Mouse (Mus musculus): ENCODE results near the gene Ttll1. TPM values are rescaled to one million over a fixed set of nuclear protein-coding genes. Genes with fewer than 3 reads are reported as not detected.

The Ttll1 gene
- polyA plus RNA-seq, 1 experiment from 2014 or later, result 19.2 TPM

DNA sequence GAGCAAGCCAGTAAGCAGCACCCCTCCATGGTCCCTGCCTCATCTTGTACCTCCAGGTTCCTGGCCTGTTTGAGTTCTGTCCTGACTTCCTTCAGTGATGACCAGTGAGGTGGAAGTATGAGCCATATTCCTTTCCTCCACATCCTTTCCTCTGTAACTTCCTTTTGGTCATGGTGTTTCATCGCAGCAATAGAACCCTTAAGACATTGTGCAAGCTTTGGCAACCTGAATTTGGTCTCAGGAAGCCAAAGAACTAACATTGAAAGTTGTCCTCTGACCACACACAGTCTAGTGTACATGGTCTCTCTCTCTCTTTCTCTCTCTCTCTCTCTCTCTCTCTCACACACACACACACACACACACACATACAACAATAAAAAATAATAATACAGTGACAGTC lies 37.4 kb downstream of the Ttll1 start:
- no peaks in the 10 kb centered on the region for H3K4me1 ChIP-seq (ENCODE audit: control insufficient read depth, insufficient read depth, low read length)
- H3K9ac ChIP-seq (replicated peaks; ENCODE audit: low read depth, low read length), result no peak overlapping the region
- no peak overlapping the region for H3K27ac ChIP-seq (ENCODE audit: low read length)
- no peaks in the 10 kb centered on the region for H3K36me3 ChIP-seq (ENCODE audit: control insufficient read depth, insufficient read depth, low read length)
- no peak overlapping the region for H3K4me2 ChIP-seq (replicated peaks; ENCODE audit: low read depth, low read length)
- no peak for ATAC-seq (ENCODE audit: insufficient number of reproducible peaks, insufficient read depth, low FRiP score, low read depth)
- H3K4me3 ChIP-seq (ENCODE audit: low read depth, low read length), result no peak overlapping the region
- no peaks in the 10 kb centered on the region for H3K9me3 ChIP-seq (ENCODE audit: control insufficient read depth, low read depth, low read length)
- no peaks in the 10 kb centered on the region for H3K27me3 ChIP-seq (ENCODE audit: control insufficient read depth, insufficient read depth, low read length)
- 92% methylated on average over 1 of the region's 1 CpGs for WGBS

DNA sequence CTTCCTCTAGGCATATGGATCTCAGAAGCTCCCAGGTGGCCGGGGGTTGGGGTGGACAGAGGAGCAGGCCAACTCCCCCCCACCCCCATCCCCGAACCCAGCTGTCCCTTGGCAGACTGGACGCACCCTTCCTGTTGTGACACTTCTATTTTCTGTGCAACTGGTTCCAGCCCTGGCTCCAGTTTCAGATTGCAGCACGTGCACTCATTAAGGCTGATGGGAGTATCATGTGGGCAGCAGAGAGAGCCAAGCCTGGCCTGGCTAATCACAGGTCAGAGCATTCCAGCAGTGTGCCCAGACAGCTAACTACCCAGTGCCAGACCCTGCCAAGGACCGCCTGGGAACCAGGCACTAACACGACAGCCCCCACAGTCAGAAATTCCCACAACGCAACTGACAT lies 39.2 kb downstream of the Ttll1 start:
- no peak for ATAC-seq (ENCODE audit: insufficient number of reproducible peaks, insufficient read depth, low FRiP score, low read depth)
- Histone ChIP-seq H3K9me3 (ENCODE audit: control insufficient read depth, low read depth, low read length) (no peaks in the 10 kb centered on the region), H3K36me3 (ENCODE audit: control insufficient read depth, insufficient read depth, low read length) (no peaks in the 10 kb centered on the region), H3K9ac (replicated peaks; ENCODE audit: low read depth, low read length) (no peak overlapping the region), H3K27me3 (ENCODE audit: control insufficient read depth, insufficient read depth, low read length) (no peaks in the 10 kb centered on the region), H3K4me2 (replicated peaks; ENCODE audit: low read depth, low read length) (no peak overlapping the region), H3K4me1 (ENCODE audit: control insufficient read depth, insufficient read depth, low read length) (no peaks in the 10 kb centered on the region), H3K27ac (ENCODE audit: low read length) (no peak overlapping the region), H3K4me3 (ENCODE audit: low read depth, low read length) (no peak overlapping the region)
- 70% methylated on average over 7 of the region's 7 CpGs for WGBS

DNA sequence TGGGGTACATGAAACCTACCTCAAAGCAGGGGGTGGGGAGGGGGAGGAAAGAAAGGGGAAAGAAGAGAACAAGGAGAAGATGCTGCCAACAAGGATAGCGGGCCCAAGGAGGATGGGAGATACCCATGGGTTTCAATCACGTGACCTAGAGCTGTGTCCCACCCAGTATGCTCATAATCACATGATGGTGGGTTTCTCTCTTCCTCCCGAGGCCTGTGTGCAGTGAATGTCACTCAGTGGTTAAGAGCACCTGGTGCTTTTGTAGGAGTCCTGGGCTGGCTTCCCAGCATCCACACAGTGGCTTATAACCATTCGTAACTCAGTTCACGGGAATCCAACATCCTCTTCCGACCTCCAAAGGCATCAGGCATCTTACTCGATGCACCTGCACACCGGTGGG lies 40.2 kb downstream of the Ttll1 start:
- 79% methylated on average over 8 of the region's 8 CpGs for WGBS
- Histone ChIP-seq H3K27me3 (ENCODE audit: control insufficient read depth, insufficient read depth, low read length) (no peaks in the 10 kb centered on the region), H3K27ac (ENCODE audit: low read length) (no peak overlapping the region), H3K4me2 (replicated peaks; ENCODE audit: low read depth, low read length) (no peak overlapping the region), H3K4me3 (ENCODE audit: low read depth, low read length) (no peak overlapping the region), H3K4me1 (ENCODE audit: control insufficient read depth, insufficient read depth, low read length) (no peaks in the 10 kb centered on the region), H3K9ac (replicated peaks; ENCODE audit: low read depth, low read length) (no peak overlapping the region), H3K9me3 (ENCODE audit: control insufficient read depth, low read depth, low read length) (no peaks in the 10 kb centered on the region), H3K36me3 (ENCODE audit: control insufficient read depth, insufficient read depth, low read length) (no peaks in the 10 kb centered on the region)
- ATAC-seq (ENCODE audit: insufficient number of reproducible peaks, insufficient read depth, low FRiP score, low read depth), result no peak

- H3K36me3 ChIP-seq (ENCODE audit: control insufficient read depth, insufficient read depth, low read length), result no peaks in the 10 kb centered on the region
- H3K27ac ChIP-seq (ENCODE audit: low read length), result no peak overlapping the region
- H3K4me2 ChIP-seq (replicated peaks; ENCODE audit: low read depth, low read length), result no peak overlapping the region
- no peak for ATAC-seq (ENCODE audit: insufficient number of reproducible peaks, insufficient read depth, low FRiP score, low read depth)
- 65% methylated on average over 6 of the region's 6 CpGs for WGBS
- no peaks in the 10 kb centered on the region for H3K9me3 ChIP-seq (ENCODE audit: control insufficient read depth, low read depth, low read length)
- no peaks in the 10 kb centered on the region for H3K4me1 ChIP-seq (ENCODE audit: control insufficient read depth, insufficient read depth, low read length)
- H3K4me3 ChIP-seq (ENCODE audit: low read depth, low read length), result no peak overlapping the region
- no peaks in the 10 kb centered on the region for H3K27me3 ChIP-seq (ENCODE audit: control insufficient read depth, insufficient read depth, low read length)
- no peak overlapping the region for H3K9ac ChIP-seq (replicated peaks; ENCODE audit: low read depth, low read length)
Measured at GRCm38 (mm10) chr15:83469279-83469821, 41.3 kb downstream of the Ttll1 start.

GRCm38 (mm10) chr15:83467232-83467966 lies 43.3 kb downstream of the Ttll1 start:
- H3K9me3 ChIP-seq (ENCODE audit: control insufficient read depth, low read depth, low read length), result no peaks in the 10 kb centered on the region
- H3K27ac ChIP-seq (ENCODE audit: low read length), result no peak overlapping the region
- no peaks in the 10 kb centered on the region for H3K36me3 ChIP-seq (ENCODE audit: control insufficient read depth, insufficient read depth, low read length)
- WGBS, result 75% methylated on average over 9 of the region's 9 CpGs
- no peak for ATAC-seq (ENCODE audit: insufficient number of reproducible peaks, insufficient read depth, low FRiP score, low read depth)
- no peaks in the 10 kb centered on the region for H3K27me3 ChIP-seq (ENCODE audit: control insufficient read depth, insufficient read depth, low read length)
- no peak overlapping the region for H3K4me2 ChIP-seq (replicated peaks; ENCODE audit: low read depth, low read length)
- H3K4me1 ChIP-seq (ENCODE audit: control insufficient read depth, insufficient read depth, low read length), result peaks cover 11% of the 10 kb centered on the region; the same call in 1 of the 2 replicates
- H3K4me3 ChIP-seq (ENCODE audit: low read depth, low read length), result no peak overlapping the region
- no peak overlapping the region for H3K9ac ChIP-seq (replicated peaks; ENCODE audit: low read depth, low read length)

DNA sequence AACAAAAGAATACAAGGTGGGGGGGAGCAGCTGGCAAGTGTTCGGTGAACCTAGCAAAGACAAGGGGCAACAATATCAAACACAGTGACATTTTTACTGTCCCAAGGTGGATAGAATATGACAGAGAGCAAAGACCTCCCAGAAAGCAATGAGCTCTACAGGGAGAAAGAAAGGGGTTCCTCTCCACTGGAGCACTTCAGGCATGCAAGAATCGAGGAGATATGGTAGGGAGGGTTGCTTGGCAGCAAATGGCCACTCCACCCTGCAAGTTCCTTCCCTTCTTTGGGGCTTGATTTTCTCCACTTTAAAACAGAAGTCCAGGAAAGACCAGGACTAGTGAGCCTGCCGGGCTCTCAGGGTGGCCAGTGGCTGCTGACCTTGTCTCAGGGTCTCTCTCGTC lies 44.4 kb downstream of the Ttll1 start:
- no peaks in the 10 kb centered on the region for H3K36me3 ChIP-seq (ENCODE audit: control insufficient read depth, insufficient read depth, low read length)
- 70% methylated on average over 4 of the region's 4 CpGs for WGBS
- no peak overlapping the region for H3K27ac ChIP-seq (ENCODE audit: low read length)

DNA sequence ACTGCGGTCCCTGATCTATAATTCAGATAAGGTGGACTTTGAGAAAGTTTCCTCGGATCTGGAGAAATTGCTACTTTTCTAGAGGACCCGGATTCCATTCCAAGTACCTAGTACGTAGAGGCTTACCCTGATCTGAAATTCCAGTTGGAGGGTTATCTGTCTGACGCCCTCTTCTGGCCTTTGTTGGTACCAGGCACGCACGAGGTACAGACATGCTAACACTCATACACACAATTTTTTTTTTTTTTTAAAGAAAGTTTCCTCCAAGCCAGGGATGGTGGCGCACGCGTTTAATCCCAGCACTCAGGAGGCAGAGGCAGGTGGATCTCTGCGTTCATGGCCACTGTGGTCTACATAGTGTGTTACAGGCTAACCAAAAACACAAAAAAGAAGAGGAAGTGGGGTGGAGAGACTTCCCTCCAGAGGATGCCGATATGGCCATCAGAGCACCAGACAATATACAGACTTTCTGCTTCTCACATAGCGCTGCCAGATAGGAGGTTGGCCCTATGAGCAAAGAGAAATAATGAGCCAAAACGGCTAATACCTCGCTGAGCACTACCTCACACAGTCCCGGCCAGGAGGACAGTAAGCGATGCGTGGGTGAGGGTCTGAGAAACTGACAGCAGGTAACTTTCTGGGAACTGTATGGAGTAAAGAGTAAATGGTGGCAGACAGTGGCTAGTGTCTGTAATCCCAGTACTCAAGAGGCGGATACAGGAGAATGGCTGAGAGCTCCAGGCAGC lies 45.6 kb downstream of the Ttll1 start:
- H3K4me2 ChIP-seq (replicated peaks; ENCODE audit: low read depth, low read length), result peak overlapping the region; percentile 30; the same call in 1 of the 2 replicates
- H3K36me3 ChIP-seq (ENCODE audit: control insufficient read depth, insufficient read depth, low read length), result no peaks in the 10 kb centered on the region
- H3K27ac ChIP-seq (ENCODE audit: low read length), result no peak overlapping the region
- H3K9me3 ChIP-seq (ENCODE audit: control insufficient read depth, low read depth, low read length), result no peaks in the 10 kb centered on the region
- H3K4me1 ChIP-seq (ENCODE audit: control insufficient read depth, insufficient read depth, low read length), result peaks cover 11% of the 10 kb centered on the region; the same call in 1 of the 2 replicates
- 74% methylated on average over 19 of the region's 19 CpGs for WGBS
- H3K9ac ChIP-seq (replicated peaks; ENCODE audit: low read depth, low read length), result no peak overlapping the region
- H3K27me3 ChIP-seq (ENCODE audit: control insufficient read depth, insufficient read depth, low read length), result no peaks in the 10 kb centered on the region
- peak overlapping the region; percentile 61; the same call in 1 of the 2 replicates for H3K4me3 ChIP-seq (ENCODE audit: low read depth, low read length)
- ATAC-seq (ENCODE audit: insufficient number of reproducible peaks, insufficient read depth, low FRiP score, low read depth), result peak; percentile 6; the same call in 1 of the 2 replicates

More for the DNA sequence above, 44.4 kb downstream of the Ttll1 start:
- H3K4me1 ChIP-seq (ENCODE audit: control insufficient read depth, insufficient read depth, low read length), result peaks cover 11% of the 10 kb centered on the region; the same call in 1 of the 2 replicates
- H3K4me3 ChIP-seq (ENCODE audit: low read depth, low read length), result no peak overlapping the region
- H3K27me3 ChIP-seq (ENCODE audit: control insufficient read depth, insufficient read depth, low read length), result no peaks in the 10 kb centered on the region
- no peak overlapping the region for H3K9ac ChIP-seq (replicated peaks; ENCODE audit: low read depth, low read length)
- H3K4me2 ChIP-seq (replicated peaks; ENCODE audit: low read depth, low read length), result no peak overlapping the region
- H3K9me3 ChIP-seq (ENCODE audit: control insufficient read depth, low read depth, low read length), result no peaks in the 10 kb centered on the region
- no peak for ATAC-seq (ENCODE audit: insufficient number of reproducible peaks, insufficient read depth, low FRiP score, low read depth)

- peak within 1 kb of the TSS; percentile 77; the same call in 1 of the 2 replicates for H3K27ac ChIP-seq (ENCODE audit: low read length)
- peak; percentile 99 for ATAC-seq (ENCODE audit: insufficient number of reproducible peaks, insufficient read depth, low FRiP score, low read depth)
- peak within 1 kb of the TSS; percentile 89 for H3K4me2 ChIP-seq (replicated peaks; ENCODE audit: low read depth, low read length)
- peak within 1 kb of the TSS; percentile 61 for H3K4me3 ChIP-seq (ENCODE audit: low read depth, low read length)
- H3K27me3 ChIP-seq (ENCODE audit: control insufficient read depth, insufficient read depth, low read length), result no peaks in the 10 kb centered on the region
- H3K36me3 ChIP-seq (ENCODE audit: control insufficient read depth, insufficient read depth, low read length), result no peaks in the 10 kb centered on the region
- H3K9ac ChIP-seq (replicated peaks; ENCODE audit: low read depth, low read length), result peak within 1 kb of the TSS; percentile 82
- peaks cover 11% of the 10 kb centered on the region; the same call in 1 of the 2 replicates for H3K4me1 ChIP-seq (ENCODE audit: control insufficient read depth, insufficient read depth, low read length)
- under 1% methylated on average over 88 of the region's 88 CpGs for WGBS
- H3K9me3 ChIP-seq (ENCODE audit: control insufficient read depth, low read depth, low read length), result no peaks in the 10 kb centered on the region
Measured at GRCm38 (mm10) chr15:83464083-83464904, 46.4 kb downstream of the Ttll1 start, which contains the start of gene Pacsin2. TSS of gene Pacsin2 (minus strand) at chr15:83464606.
